Mouse (Mus musculus): ENCODE results near the gene Tdgf1. TPM values are rescaled to one million over a fixed set of nuclear protein-coding genes. Genes with fewer than 3 reads are reported as not detected.

The Tdgf1 gene
- polyA plus RNA-seq, 1 experiment from 2014 or later: 0.45 TPM

- 38% methylated on average over 5 of the region's 5 CpGs for WGBS
- peak overlapping the region; percentile 56 for H3K4me3 ChIP-seq (replicated peaks)
- H3K4me1 ChIP-seq: peaks cover 12% of the 10 kb centered on the region
- no peak overlapping the region for H3K9ac ChIP-seq
- H3K27ac ChIP-seq (replicated peaks): no peak overlapping the region
- peak overlapping the region; percentile 97 for H3K4me2 ChIP-seq (replicated peaks)
- H3K36me3 ChIP-seq: no peaks in the 10 kb centered on the region
- no peak for ATAC-seq (ENCODE audit: insufficient number of reproducible peaks, low FRiP score, low TSS enrichment, low read depth)
- peaks cover 34% of the 10 kb centered on the region for H3K27me3 ChIP-seq
- H3K9me3 ChIP-seq (replicated peaks): no peaks in the 10 kb centered on the region
Measured at GRCm38 (mm10) chr9:110952931-110953549, 7.1 kb upstream of the Tdgf1 start.

GRCm38 (mm10) chr9:110952398-110952797 is 6.4 kb upstream of the Tdgf1 start:
- Histone ChIP-seq H3K9ac (no peak overlapping the region), H3K9me3 (replicated peaks) (no peaks in the 10 kb centered on the region), H3K4me3 (replicated peaks) (no peak overlapping the region), H3K27ac (replicated peaks) (no peak overlapping the region), H3K36me3 (no peaks in the 10 kb centered on the region), H3K4me2 (replicated peaks) (no peak overlapping the region), H3K27me3 (peaks cover 41% of the 10 kb centered on the region), H3K4me1 (peaks cover 15% of the 10 kb centered on the region)
- ATAC-seq (ENCODE audit: insufficient number of reproducible peaks, low FRiP score, low TSS enrichment, low read depth): no peak
- WGBS: 51% methylated on average over 6 of the region's 6 CpGs

GRCm38 (mm10) chr9:110951866-110952265 is 5.9 kb upstream of the Tdgf1 start:
- H3K27me3 ChIP-seq: peaks cover 46% of the 10 kb centered on the region

GRCm38 (mm10) chr9:110951397-110951796 is 5.4 kb upstream of the Tdgf1 start, which contains the start of gene Lrrc2:
Gene Lrrc2 (plus strand): TSS chr9:110951545.
- peaks cover 51% of the 10 kb centered on the region for H3K27me3 ChIP-seq
- ATAC-seq (ENCODE audit: insufficient number of reproducible peaks, low FRiP score, low TSS enrichment, low read depth): no peak
- 82% methylated on average over 11 of the region's 11 CpGs for WGBS
- no peak within 1 kb of the TSS for H3K4me3 ChIP-seq (replicated peaks)
- no peaks in the 10 kb centered on the region for H3K9me3 ChIP-seq (replicated peaks)
- peaks cover 24% of the 10 kb centered on the region for H3K4me1 ChIP-seq
- no peak within 1 kb of the TSS for H3K9ac ChIP-seq
- H3K27ac ChIP-seq (replicated peaks): no peak within 1 kb of the TSS
- H3K36me3 ChIP-seq: no peaks in the 10 kb centered on the region
- H3K4me2 ChIP-seq (replicated peaks): no peak within 1 kb of the TSS

More at GRCm38 (mm10) chr9:110951866-110952265, 5.9 kb upstream of the Tdgf1 start:
- 94% methylated on average over 13 of the region's 13 CpGs for WGBS
- H3K9ac ChIP-seq: no peak overlapping the region
- no peak for ATAC-seq (ENCODE audit: insufficient number of reproducible peaks, low FRiP score, low TSS enrichment, low read depth)
- no peak overlapping the region for H3K27ac ChIP-seq (replicated peaks)
- no peak overlapping the region for H3K4me3 ChIP-seq (replicated peaks)
- H3K36me3 ChIP-seq: no peaks in the 10 kb centered on the region
- H3K4me1 ChIP-seq: peaks cover 20% of the 10 kb centered on the region
- H3K9me3 ChIP-seq (replicated peaks): no peaks in the 10 kb centered on the region
- H3K4me2 ChIP-seq (replicated peaks): no peak overlapping the region

- Histone ChIP-seq H3K9ac (no peak overlapping the region), H3K27me3 (peaks cover 52% of the 10 kb centered on the region), H3K4me1 (peaks cover 28% of the 10 kb centered on the region), H3K9me3 (replicated peaks) (no peaks in the 10 kb centered on the region), H3K4me3 (replicated peaks) (no peak overlapping the region), H3K4me2 (replicated peaks) (no peak overlapping the region), H3K36me3 (no peaks in the 10 kb centered on the region), H3K27ac (replicated peaks) (no peak overlapping the region)
- WGBS: 94% methylated on average over 3 of the region's 3 CpGs
- no peak for ATAC-seq (ENCODE audit: insufficient number of reproducible peaks, low FRiP score, low TSS enrichment, low read depth)
Measured at GRCm38 (mm10) chr9:110950109-110950508, 4.2 kb upstream of the Tdgf1 start.

GRCm38 (mm10) chr9:110948813-110949310 is 2.9 kb upstream of the Tdgf1 start:
- no peaks in the 10 kb centered on the region for H3K9me3 ChIP-seq (replicated peaks)
- no peak for ATAC-seq (ENCODE audit: insufficient number of reproducible peaks, low FRiP score, low TSS enrichment, low read depth)
- H3K4me3 ChIP-seq (replicated peaks): no peak overlapping the region
- no peak overlapping the region for H3K27ac ChIP-seq (replicated peaks)
- peaks cover 27% of the 10 kb centered on the region for H3K4me1 ChIP-seq
- H3K27me3 ChIP-seq: peaks cover 53% of the 10 kb centered on the region
- 58% methylated on average over 8 of the region's 8 CpGs for WGBS
- no peak overlapping the region for H3K4me2 ChIP-seq (replicated peaks)
- H3K9ac ChIP-seq: no peak overlapping the region
- H3K36me3 ChIP-seq: no peaks in the 10 kb centered on the region

GRCm38 (mm10) chr9:110947900-110948299 is 1.9 kb upstream of the Tdgf1 start:
- no peak overlapping the region for H3K27ac ChIP-seq (replicated peaks)
- ATAC-seq (ENCODE audit: insufficient number of reproducible peaks, low FRiP score, low TSS enrichment, low read depth): no peak
- 44% methylated on average over 6 of the region's 6 CpGs for WGBS
- H3K27me3 ChIP-seq: peaks cover 48% of the 10 kb centered on the region
- H3K4me1 ChIP-seq: peaks cover 21% of the 10 kb centered on the region
- no peak overlapping the region for H3K4me2 ChIP-seq (replicated peaks)
- H3K36me3 ChIP-seq: no peaks in the 10 kb centered on the region
- no peaks in the 10 kb centered on the region for H3K9me3 ChIP-seq (replicated peaks)
- no peak overlapping the region for H3K4me3 ChIP-seq (replicated peaks)
- no peak overlapping the region for H3K9ac ChIP-seq

GRCm38 (mm10) chr9:110947261-110947661 is 1.3 kb upstream of the Tdgf1 start:
- WGBS: 20% methylated on average over 6 of the region's 6 CpGs
- ATAC-seq (ENCODE audit: insufficient number of reproducible peaks, low FRiP score, low TSS enrichment, low read depth): no peak

GRCm38 (mm10) chr9:110946548-110947044 is 638 bp upstream of the Tdgf1 start:
- no peak overlapping the region for H3K9ac ChIP-seq
- no peak for ATAC-seq (ENCODE audit: insufficient number of reproducible peaks, low FRiP score, low TSS enrichment, low read depth)

More at GRCm38 (mm10) chr9:110947261-110947661, 1.3 kb upstream of the Tdgf1 start:
- peaks cover 21% of the 10 kb centered on the region for H3K4me1 ChIP-seq
- H3K27me3 ChIP-seq: peaks cover 44% of the 10 kb centered on the region
- H3K9me3 ChIP-seq (replicated peaks): no peaks in the 10 kb centered on the region
- no peak overlapping the region for H3K4me3 ChIP-seq (replicated peaks)
- H3K27ac ChIP-seq (replicated peaks): no peak overlapping the region
- H3K9ac ChIP-seq: no peak overlapping the region
- no peaks in the 10 kb centered on the region for H3K36me3 ChIP-seq
- no peak overlapping the region for H3K4me2 ChIP-seq (replicated peaks)

GRCm38 (mm10) chr9:110945343-110945742 is 615 bp downstream of the Tdgf1 start:
- H3K4me2 ChIP-seq (replicated peaks): no peak overlapping the region
- ATAC-seq (ENCODE audit: insufficient number of reproducible peaks, low FRiP score, low TSS enrichment, low read depth): no peak
- no peaks in the 10 kb centered on the region for H3K36me3 ChIP-seq
- H3K9me3 ChIP-seq (replicated peaks): no peaks in the 10 kb centered on the region
- H3K4me1 ChIP-seq: peaks cover 21% of the 10 kb centered on the region
- no peak overlapping the region for H3K27ac ChIP-seq (replicated peaks)
- peaks cover 39% of the 10 kb centered on the region for H3K27me3 ChIP-seq
- no peak overlapping the region for H3K4me3 ChIP-seq (replicated peaks)
- no peak overlapping the region for H3K9ac ChIP-seq
- WGBS: 23% methylated on average over 18 of the region's 18 CpGs

More at GRCm38 (mm10) chr9:110946548-110947044, 638 bp upstream of the Tdgf1 start:
- Histone ChIP-seq H3K27ac (replicated peaks) (no peak overlapping the region), H3K4me3 (replicated peaks) (no peak overlapping the region), H3K4me1 (peaks cover 21% of the 10 kb centered on the region), H3K27me3 (peaks cover 44% of the 10 kb centered on the region), H3K4me2 (replicated peaks) (no peak overlapping the region), H3K9me3 (replicated peaks) (no peaks in the 10 kb centered on the region), H3K36me3 (no peaks in the 10 kb centered on the region)
- 25% methylated on average over 20 of the region's 20 CpGs for whole genome bisulfite sequencing

GRCm38 (mm10) chr9:110944265-110944664 is 1.7 kb downstream of the Tdgf1 start:
- H3K9ac ChIP-seq: no peak overlapping the region
- no peaks in the 10 kb centered on the region for H3K9me3 ChIP-seq (replicated peaks)
- no peaks in the 10 kb centered on the region for H3K36me3 ChIP-seq
- H3K27me3 ChIP-seq: peaks cover 39% of the 10 kb centered on the region
- H3K4me1 ChIP-seq: peaks cover 21% of the 10 kb centered on the region
- no peak overlapping the region for H3K4me3 ChIP-seq (replicated peaks)
- no peak overlapping the region for H3K4me2 ChIP-seq (replicated peaks)
- no peak for ATAC-seq (ENCODE audit: insufficient number of reproducible peaks, low FRiP score, low TSS enrichment, low read depth)
- 34% methylated on average over 13 of the region's 13 CpGs for WGBS
- peak overlapping the region; percentile 74 for H3K27ac ChIP-seq (replicated peaks)

Data from embryonic facial prominence, embryonic 15.5 days (tissue).